8 mouse cellular contexts compared by ENCODE assay signal in the genomic region with DNA sequence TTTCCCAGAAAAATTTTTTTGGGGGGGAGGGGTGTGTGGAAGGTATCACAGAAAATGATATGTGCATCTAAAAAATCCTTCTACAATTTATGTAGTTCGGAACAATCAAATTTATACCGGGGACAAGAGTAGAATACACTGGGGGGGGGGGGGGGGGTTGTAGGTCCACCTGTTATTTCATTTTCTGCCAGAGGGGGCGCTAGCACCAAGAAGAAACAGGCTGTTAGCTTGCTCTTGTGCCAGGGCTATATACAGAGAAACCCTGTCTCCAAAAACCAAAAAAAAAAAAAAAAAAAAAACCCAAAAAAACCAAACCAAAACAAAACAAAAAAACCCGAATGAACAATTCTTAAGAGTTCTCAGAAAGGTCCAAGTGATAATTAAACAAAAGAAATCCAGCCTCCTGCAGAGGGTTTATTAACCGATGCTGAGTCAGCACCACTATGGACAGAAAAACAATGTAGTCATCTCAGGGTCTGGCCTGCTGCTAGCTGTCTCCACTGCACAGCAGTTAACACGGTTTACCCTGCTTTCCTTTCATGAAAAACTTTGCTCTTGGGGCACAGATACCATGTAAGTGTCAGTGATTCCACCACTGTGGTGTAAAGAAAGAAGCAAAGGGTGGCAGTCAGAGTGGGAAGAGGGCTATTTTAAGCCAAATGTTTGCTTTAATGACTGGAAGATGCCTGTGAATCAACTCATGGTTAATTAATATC.
DNase-seq lines count a peak whose midpoint lies in the region; ATAC-seq lines count a peak whose summit lies in the region.

No protein-coding gene starts in this region.

- no peak overlapping the region for H3K4me3 ChIP-seq in midbrain, embryonic 10.5 days
- H3K4me3 ChIP-seq in midbrain, embryonic 13.5 days (replicated peaks): no peak overlapping the region

- no peak overlapping the region for H3K27ac ChIP-seq in midbrain, embryonic 10.5 days (replicated peaks)
- H3K27ac ChIP-seq in midbrain, embryonic 13.5 days: no peak overlapping the region

- no peaks in the 10 kb centered on the region for H3K9me3 ChIP-seq in midbrain, embryonic 10.5 days (replicated peaks)
- H3K9me3 ChIP-seq in midbrain, embryonic 13.5 days: no peaks in the 10 kb centered on the region

- 19% methylated on average over 6 of the region's 6 CpGs for WGBS in midbrain, embryonic 10.5 days
- 19% methylated on average over 6 of the region's 6 CpGs for WGBS in midbrain, embryonic 13.5 days

- H3K27me3 ChIP-seq in midbrain, embryonic 10.5 days (ENCODE audit: low read depth, poor library complexity, severe bottlenecking): peaks cover 82% of the 10 kb centered on the region
- H3K27me3 ChIP-seq in midbrain, embryonic 13.5 days: peaks cover 55% of the 10 kb centered on the region

- peaks cover 43% of the 10 kb centered on the region for H3K4me1 ChIP-seq in midbrain, embryonic 10.5 days
- peaks cover 32% of the 10 kb centered on the region for H3K4me1 ChIP-seq in midbrain, embryonic 13.5 days (replicated peaks)

- no peaks in the 10 kb centered on the region for H3K36me3 ChIP-seq in midbrain, embryonic 10.5 days
- no peaks in the 10 kb centered on the region for H3K36me3 ChIP-seq in midbrain, embryonic 13.5 days

- peak; percentile 85 to 90 for DNase-seq in cerebellum, postnatal 10 days
- DNase-seq in cerebellum, adult 9-10 months: no peak
- DNase-seq in midbrain, embryonic 10.5 days (ENCODE audit: low spot score): peak; percentile 51
- DNase-seq in adrenal gland, postnatal 25 days: peak; percentile 74
- DNase-seq in induced T-regulatory cell, adult 2 months (ENCODE audit: low read depth): peak; percentile 88
- peak; percentile 84 for DNase-seq in lung, postnatal 14 days
- peak; percentile 67 for DNase-seq in thymus, postnatal 25 days

- no peak for ATAC-seq in midbrain, embryonic 13.5 days

- H3K9ac ChIP-seq in midbrain, embryonic 13.5 days (replicated peaks): no peak overlapping the region

- H3K4me2 ChIP-seq in midbrain, embryonic 13.5 days (replicated peaks): no peak overlapping the region
